Mouse (Mus musculus) limb, embryonic 10.5 days (tissue): Measurements from ENCODE around the gene Gm7876. TPM values are rescaled to one million over a fixed set of nuclear protein-coding genes. Genes with fewer than 3 reads are reported as not detected.
A peak's percentile ranks its signal among the peaks of the same experiment; 100 is the strongest.
"Not testable (repeated sequence)": the region's sequence is repeated elsewhere in the genome, so short reads cannot be mapped to it uniquely, and the experiment has no call there.

Experiments used
- DNase-seq: peaks from one replicate; pipeline ENCODE4 v3.0.0-alpha.2; 2017; ENCODE audit warnings: low spot score
- H3K27ac ChIP-seq: fragments of 300-500 bp; sonication (generic); 2 replicates; pipeline ENCODE4 v1.5.1; 2016; ENCODE audit warnings: mild to moderate bottlenecking
- H3K27me3 ChIP-seq: fragments of 300-500 bp; sonication (generic); 2 replicates; pipeline ENCODE4 v1.6.1; 2016; ENCODE audit warnings: low read depth, mild to moderate bottlenecking; ENCODE audit not compliant: poor library complexity, severe bottlenecking
- H3K36me3 ChIP-seq: fragments of 300-500 bp; sonication (generic); 2 replicates; pipeline ENCODE4 v1.6.1; 2016; ENCODE audit warnings: mild to moderate bottlenecking, moderate library complexity
- H3K4me1 ChIP-seq: fragments of 300-500 bp; sonication (generic); 2 replicates; pipeline ENCODE4 v1.6.1; 2016
- H3K4me3 ChIP-seq: fragments of 300-500 bp; sonication (generic); 2 replicates; pipeline ENCODE4 v1.5.1; 2016; ENCODE audit warnings: mild to moderate bottlenecking, moderate library complexity
- H3K9me3 ChIP-seq: fragments of 300-500 bp; sonication (generic); replicated peaks from 2 replicates; pipeline ENCODE4 v1.6.1; 2016; ENCODE audit warnings: mild to moderate bottlenecking
- WGBS: fragments of 180-500 bp; shearing (Covaris S2); methylation state at CpG from one replicate; pipeline ENCODE4 v1.1.7; 2016; 5-methylcytosine and 5-hydroxymethylcytosine counted together
- polyA plus RNA-seq: library from polyadenylated mRNA; unstranded; fragments of >200 nt; fragmentation: Nextera tagmentation; extraction: Ambion mirVana; gene quantifications from 2 replicates; pipeline ENCODE4 v1.2.1, GENCODE M21; 2016

Gm7876 gene
- polyA plus RNA-seq = not detected in 2 replicates

DNA sequence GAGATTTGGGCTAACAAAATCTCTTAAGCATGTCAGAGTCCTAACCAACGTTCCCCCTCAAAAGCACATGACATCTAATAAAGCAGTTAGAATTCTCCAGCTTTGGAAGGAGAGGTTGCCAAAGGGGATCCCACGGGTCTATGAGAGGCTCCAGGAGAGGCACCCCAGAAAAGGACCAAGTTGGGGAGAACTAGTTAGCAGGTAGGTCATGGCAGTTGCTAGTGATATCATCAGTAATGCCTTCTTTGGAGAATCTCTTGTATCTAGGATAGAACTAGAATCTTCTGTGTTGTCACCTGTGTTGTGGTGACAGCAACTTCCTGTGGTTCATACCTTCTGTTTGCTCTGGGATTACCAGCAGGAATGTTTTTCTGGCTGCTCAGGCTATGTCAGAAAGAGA is at the start of gene Gm7876:
Gene Gm7876, plus strand, starts transcription at position 301 of the 400 bp plus-strand sequence.
- WGBS = 79% methylated on average over 1 of the region's 2 CpGs
- H3K27ac ChIP-seq, H3K9me3 ChIP-seq, H3K27me3 ChIP-seq, H3K4me3 ChIP-seq, H3K36me3 ChIP-seq, DNase-seq, H3K4me1 ChIP-seq: not testable (repeated sequence)

DNA sequence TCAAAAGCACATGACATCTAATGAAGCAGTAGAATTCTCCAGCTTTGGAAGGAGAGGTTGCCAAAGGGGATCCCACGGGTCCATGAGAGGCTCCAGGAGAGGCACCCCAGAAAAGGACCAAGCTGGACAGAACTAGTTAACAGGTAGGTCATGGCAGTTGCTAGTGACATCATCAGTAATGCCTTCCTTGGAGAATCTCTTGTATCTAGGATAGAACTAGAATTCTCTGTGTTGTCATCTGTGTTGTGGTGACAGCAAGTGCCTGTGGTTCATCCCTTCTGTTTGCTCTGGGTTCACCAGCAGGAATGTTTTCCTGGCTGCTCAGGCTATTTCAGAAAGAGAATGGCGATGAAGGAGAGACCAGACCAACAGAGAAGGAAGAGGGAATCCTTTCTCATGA is 45.1 kb upstream of the Gm7876 start, which contains the start of gene Gm3239:
Gene Gm3239, plus strand, starts transcription at position 301 of the 400 bp plus-strand sequence.
- H3K4me3 ChIP-seq, DNase-seq, H3K9me3 ChIP-seq, H3K27me3 ChIP-seq, H3K4me1 ChIP-seq, H3K36me3 ChIP-seq, H3K27ac ChIP-seq: not testable (repeated sequence)
- no CpG with 5 or more reads among the region's 2 CpGs for WGBS

DNA sequence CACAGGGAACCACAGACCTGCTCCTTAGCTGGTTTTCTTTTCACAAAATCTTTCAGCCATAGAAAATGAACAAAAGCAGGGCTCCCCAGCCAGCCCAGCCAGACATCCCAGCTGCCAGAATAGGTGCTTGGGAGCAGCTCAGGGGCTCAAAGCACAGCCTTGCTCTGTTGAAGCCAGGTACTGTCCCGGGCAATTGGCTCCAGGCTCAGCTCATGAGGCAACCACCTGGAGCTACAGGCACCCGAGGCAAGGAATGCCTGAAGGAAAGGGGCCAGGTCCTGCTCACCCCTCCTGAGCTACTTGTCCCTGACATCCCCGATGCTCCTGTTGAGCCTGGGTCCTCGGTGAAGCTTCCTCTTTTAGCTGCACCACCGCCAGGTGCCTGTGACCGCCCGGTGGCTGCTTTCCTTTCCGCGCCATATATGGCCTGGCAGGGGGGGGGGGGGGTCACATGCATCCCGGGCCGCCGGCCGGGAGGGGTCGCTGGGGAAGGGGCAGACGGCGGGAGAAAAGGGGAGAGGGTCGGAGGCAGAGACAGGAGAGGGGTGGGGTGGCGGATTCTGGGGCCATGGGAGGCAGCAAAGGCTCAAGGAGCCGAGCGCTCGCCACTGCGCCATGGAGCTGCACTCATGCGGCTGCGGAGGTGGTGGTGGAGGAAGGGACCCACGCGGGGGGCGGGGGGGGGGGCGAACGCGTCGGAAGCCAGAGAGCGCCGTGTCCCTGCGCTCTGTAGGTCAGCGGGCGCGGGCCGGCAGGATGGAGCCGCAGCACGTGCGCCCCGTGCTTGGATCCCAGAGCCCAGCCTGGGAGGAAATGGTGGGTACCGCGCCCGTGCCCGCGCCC is 17.2 kb downstream of the Gm7876 start, which contains the start of gene Gm3252:
Gene Gm3252, plus strand, starts transcription at position 738 of the 843 bp plus-strand sequence.
- not testable (repeated sequence) for H3K9me3 ChIP-seq, H3K27me3 ChIP-seq, H3K36me3 ChIP-seq, H3K4me1 ChIP-seq, H3K27ac ChIP-seq
- 4% methylated on average over 6 of the region's 47 CpGs for WGBS
- peak within 1 kb of the TSS; percentile 39 for H3K4me3 ChIP-seq
- DNase-seq = peak; percentile 22

Other genes with a start within 250 kb of the Gm7876 start
- gene Gm3182, start 227.5 kb upstream of the Gm7876 start, polyA plus RNA-seq = not detected in 2 replicates
- gene Gm3047, start 153.8 kb upstream of the Gm7876 start, polyA plus RNA-seq = not detected in 2 replicates
- gene Gm8159, start 76.9 kb upstream of the Gm7876 start, polyA plus RNA-seq = not detected in 2 replicates
- not detected in 2 replicates for gene Gm3239, start 45.0 kb upstream of the Gm7876 start, polyA plus RNA-seq
- 0.20 TPM in 1 of 2 replicates, not detected in the other for gene Gm3252, start 17.5 kb downstream of the Gm7876 start, polyA plus RNA-seq
- not detected in 2 replicates for gene Gm9602, start 67.1 kb downstream of the Gm7876 start, polyA plus RNA-seq
- gene Gm3269, start 128.9 kb downstream of the Gm7876 start, polyA plus RNA-seq = not detected in 2 replicates
- 0.46 and 1.4 TPM in 2 replicates for gene Gm3264, start 146.3 kb downstream of the Gm7876 start, polyA plus RNA-seq
- gene Gm3278, start 183.2 kb downstream of the Gm7876 start, polyA plus RNA-seq = not detected in 2 replicates